Mouse (Mus musculus): Measurements from ENCODE around the gene Otp. TPM values are rescaled to one million over a fixed set of nuclear protein-coding genes. Genes with fewer than 3 reads are reported as not detected.

Gene Otp
- polyA plus RNA-seq, 1 experiment from 2014 or later, result not detected

GRCm38 (mm10) chr13:94843236-94843635, 32.2 kb upstream of the Otp start:
- Histone ChIP-seq H3K36me3 (replicated peaks; ENCODE audit: insufficient read depth, low read length) (peaks cover 10% of the 10 kb centered on the region), H3K27me3 (ENCODE audit: insufficient read depth, low read length) (no peaks in the 10 kb centered on the region), H3K4me1 (ENCODE audit: insufficient read depth) (no peaks in the 10 kb centered on the region), H3K9ac (replicated peaks) (no peak overlapping the region), H3K9me3 (ENCODE audit: low read length) (no peaks in the 10 kb centered on the region), H3K4me2 (ENCODE audit: low read depth, low read length) (no peak overlapping the region), H3K4me3 (ENCODE audit: low read depth, low read length) (no peak overlapping the region), H3K27ac (ENCODE audit: low read depth) (no peak overlapping the region)
- TF ChIP-seq CTCF (IDR thresholded peaks at IDR 0.05; ENCODE audit: low read depth) (no peak), EP300 (IDR thresholded peaks at IDR 0.05; ENCODE audit: low read depth) (no peak)
- 73% methylated on average over 5 of the region's 5 CpGs for WGBS (ENCODE audit: insufficient replicate concordance)
- no peak for DNase-seq
- no peak for ATAC-seq

GRCm38 (mm10) chr13:94847870-94848269, 27.5 kb upstream of the Otp start:
- H3K4me3 ChIP-seq (ENCODE audit: low read depth, low read length), result no peak overlapping the region
- WGBS (ENCODE audit: insufficient replicate concordance), result 68% methylated on average over 7 of the region's 7 CpGs
- H3K36me3 ChIP-seq (replicated peaks; ENCODE audit: insufficient read depth, low read length), result no peaks in the 10 kb centered on the region
- H3K27me3 ChIP-seq (ENCODE audit: insufficient read depth, low read length), result no peaks in the 10 kb centered on the region
- TF ChIP-seq CTCF (IDR thresholded peaks at IDR 0.05; ENCODE audit: low read depth), result no peak
- TF ChIP-seq EP300 (IDR thresholded peaks at IDR 0.05; ENCODE audit: low read depth), result no peak
- no peaks in the 10 kb centered on the region for H3K4me1 ChIP-seq (ENCODE audit: insufficient read depth)
- no peak overlapping the region for H3K27ac ChIP-seq (ENCODE audit: low read depth)
- ATAC-seq (no peak), DNase-seq (no peak)
- no peaks in the 10 kb centered on the region for H3K9me3 ChIP-seq (ENCODE audit: low read length)
- H3K4me2 ChIP-seq (ENCODE audit: low read depth, low read length), result no peak overlapping the region
- H3K9ac ChIP-seq (replicated peaks), result no peak overlapping the region

- Histone ChIP-seq H3K27ac (ENCODE audit: low read depth) (no peak overlapping the region), H3K27me3 (ENCODE audit: insufficient read depth, low read length) (no peaks in the 10 kb centered on the region), H3K4me1 (ENCODE audit: insufficient read depth) (no peaks in the 10 kb centered on the region), H3K9ac (replicated peaks) (no peak overlapping the region), H3K36me3 (replicated peaks; ENCODE audit: insufficient read depth, low read length) (no peaks in the 10 kb centered on the region), H3K4me3 (ENCODE audit: low read depth, low read length) (no peak overlapping the region), H3K9me3 (ENCODE audit: low read length) (no peaks in the 10 kb centered on the region), H3K4me2 (ENCODE audit: low read depth, low read length) (no peak overlapping the region)
- no peak for TF ChIP-seq CTCF (IDR thresholded peaks at IDR 0.05; ENCODE audit: low read depth)
- DNase-seq, result no peak
- WGBS (ENCODE audit: insufficient replicate concordance), result 46% methylated on average over 13 of the region's 13 CpGs
- ATAC-seq, result no peak
These were observed 26.1 kb upstream of the Otp start for GRCm38 (mm10) chr13:94849351-94849750.

- no peak overlapping the region for H3K27ac ChIP-seq (ENCODE audit: low read depth)
- WGBS (ENCODE audit: insufficient replicate concordance), result 72% methylated on average over 8 of the region's 8 CpGs
- no peak overlapping the region for H3K4me3 ChIP-seq (ENCODE audit: low read depth, low read length)
- no peak overlapping the region for H3K9ac ChIP-seq (replicated peaks)
- no peak overlapping the region for H3K4me2 ChIP-seq (ENCODE audit: low read depth, low read length)
- H3K9me3 ChIP-seq (ENCODE audit: low read length), result no peaks in the 10 kb centered on the region
- TF ChIP-seq EP300 (IDR thresholded peaks at IDR 0.05; ENCODE audit: low read depth) (no peak), CTCF (IDR thresholded peaks at IDR 0.05; ENCODE audit: low read depth) (no peak)
- DNase-seq, result no peak
- no peaks in the 10 kb centered on the region for H3K36me3 ChIP-seq (replicated peaks; ENCODE audit: insufficient read depth, low read length)
- H3K27me3 ChIP-seq (ENCODE audit: insufficient read depth, low read length), result peaks cover 8% of the 10 kb centered on the region
- ATAC-seq, result no peak
- no peaks in the 10 kb centered on the region for H3K4me1 ChIP-seq (ENCODE audit: insufficient read depth)
These were observed 17.3 kb upstream of the Otp start for GRCm38 (mm10) chr13:94858016-94858575.

GRCm38 (mm10) chr13:94859256-94859655, 16.1 kb upstream of the Otp start:
- no peak overlapping the region for H3K9ac ChIP-seq (replicated peaks)
- peaks cover 10% of the 10 kb centered on the region for H3K27me3 ChIP-seq (ENCODE audit: insufficient read depth, low read length)
- ATAC-seq (peak; percentile 25; the same call in 1 of the 2 replicates), DNase-seq (no peak)
- TF ChIP-seq CTCF (IDR thresholded peaks at IDR 0.05; ENCODE audit: low read depth), result no peak
- TF ChIP-seq EP300 (IDR thresholded peaks at IDR 0.05; ENCODE audit: low read depth), result no peak
- no peaks in the 10 kb centered on the region for H3K36me3 ChIP-seq (replicated peaks; ENCODE audit: insufficient read depth, low read length)
- no peak overlapping the region for H3K4me2 ChIP-seq (ENCODE audit: low read depth, low read length)
- no peaks in the 10 kb centered on the region for H3K4me1 ChIP-seq (ENCODE audit: insufficient read depth)
- WGBS (ENCODE audit: insufficient replicate concordance), result 70% methylated on average over 8 of the region's 8 CpGs
- no peaks in the 10 kb centered on the region for H3K9me3 ChIP-seq (ENCODE audit: low read length)
- H3K4me3 ChIP-seq (ENCODE audit: low read depth, low read length), result no peak overlapping the region
- H3K27ac ChIP-seq (ENCODE audit: low read depth), result no peak overlapping the region

GRCm38 (mm10) chr13:94862491-94863230, 12.7 kb upstream of the Otp start:
- ATAC-seq (no peak), DNase-seq (no peak)
- no peak overlapping the region for H3K4me2 ChIP-seq (ENCODE audit: low read depth, low read length)
- H3K27ac ChIP-seq (ENCODE audit: low read depth), result no peak overlapping the region
- no peaks in the 10 kb centered on the region for H3K9me3 ChIP-seq (ENCODE audit: low read length)
- 37% methylated on average over 5 of the region's 5 CpGs for WGBS (ENCODE audit: insufficient replicate concordance)
- H3K4me1 ChIP-seq (ENCODE audit: insufficient read depth), result no peaks in the 10 kb centered on the region
- H3K9ac ChIP-seq (replicated peaks), result no peak overlapping the region
- TF ChIP-seq CTCF (IDR thresholded peaks at IDR 0.05; ENCODE audit: low read depth), result no peak
- no peak for TF ChIP-seq EP300 (IDR thresholded peaks at IDR 0.05; ENCODE audit: low read depth)
- H3K36me3 ChIP-seq (replicated peaks; ENCODE audit: insufficient read depth, low read length), result no peaks in the 10 kb centered on the region
- no peak overlapping the region for H3K4me3 ChIP-seq (ENCODE audit: low read depth, low read length)
- H3K27me3 ChIP-seq (ENCODE audit: insufficient read depth, low read length), result peaks cover 20% of the 10 kb centered on the region

Measured in liver, postnatal 0 days (tissue).